Mouse (Mus musculus) adrenal gland, postnatal 10 days (tissue): ENCODE measurements around the gene Lamtor4. TPM values are rescaled to one million over a fixed set of nuclear protein-coding genes. Genes with fewer than 3 reads are reported as not detected.
"Not testable (repeated sequence)": the region's sequence is repeated elsewhere in the genome, so short reads cannot be mapped to it uniquely, and the experiment has no call there.

ENCODE experiments used
- DNase-seq: peaks from one replicate; pipeline ENCODE4 v3.0.0; 2021; ENCODE audit warnings: mixed read lengths
- long read RNA-seq, 2 experiments: library from polyadenylated mRNA; stranded (forward); transcript quantifications; one replicate each; pipeline ENCODE4 v2.0.0; 2021
- total RNA-seq, 2 experiments: library from RNA; stranded (reverse); gene quantifications; 2 replicates each; pipeline ENCODE4 v1.2.3; 2021

Lamtor4 gene
- 10 to 100 TPM; 67.1 to 74.8 TPM for total RNA-seq
- long read RNA-seq, experiment 1, transcript Lamtor4-202 (3 exons, 980 nt), result minor isoform, 18 of 66 reads
- long read RNA-seq, experiment 1, transcript Lamtor4-201 (4 exons, 877 nt), result major isoform, 42 of 66 reads
- long read RNA-seq, experiment 1, partial matches to known transcripts, result 4 of 66 reads
- long read RNA-seq, experiment 1, other reads (novel, unspliced or antisense), result 2 of 66 reads
- long read RNA-seq, experiment 2, transcript Lamtor4-201 (4 exons, 877 nt), result major isoform, 51 of 69 reads
- long read RNA-seq, experiment 2, transcript Lamtor4-202 (3 exons, 980 nt), result minor isoform, 15 of 69 reads
- long read RNA-seq, experiment 2, partial matches to known transcripts, result 3 of 69 reads
- long read RNA-seq, experiment 2, other reads (novel, unspliced or antisense), result 0 of 69 reads

DNA sequence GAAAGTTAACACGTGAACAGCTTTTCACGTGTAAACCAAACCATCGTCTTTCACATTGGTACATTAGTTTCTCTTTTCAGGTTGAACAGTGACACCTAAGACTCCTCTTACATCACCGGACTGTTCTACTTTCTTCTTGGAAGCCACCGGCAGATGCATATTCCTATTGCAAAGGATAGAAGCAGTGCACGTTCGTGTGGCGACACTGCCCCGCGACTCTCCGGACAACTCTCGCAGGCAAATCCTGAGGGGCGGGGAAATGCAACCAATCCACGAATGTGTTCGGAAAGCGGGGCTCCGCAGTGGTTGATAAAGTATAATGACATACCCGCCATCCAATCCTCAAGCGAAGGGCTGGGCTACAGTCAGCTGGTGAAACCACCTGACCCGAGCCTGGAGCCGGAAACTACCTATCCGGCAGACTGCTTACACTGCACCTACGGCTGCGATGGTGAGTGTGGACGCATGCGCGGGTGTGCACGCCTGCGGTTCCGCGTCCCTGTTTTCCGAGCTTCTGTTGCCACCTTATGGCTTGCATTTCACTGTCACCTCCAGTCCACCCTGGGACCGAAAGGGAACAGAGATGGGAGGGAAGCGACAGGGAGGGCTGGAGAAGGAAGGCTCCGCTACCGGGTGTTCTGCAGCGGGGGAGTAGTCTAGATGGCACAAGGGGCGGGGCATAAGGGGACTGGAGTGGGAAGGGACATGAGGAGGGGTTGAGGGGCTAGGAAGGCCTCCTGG lies at the start of gene Lamtor4:
Gene Lamtor4, plus strand, starts transcription at position 130 of the 741 bp plus-strand sequence.
- DNase-seq, result peak; percentile 94

DNA sequence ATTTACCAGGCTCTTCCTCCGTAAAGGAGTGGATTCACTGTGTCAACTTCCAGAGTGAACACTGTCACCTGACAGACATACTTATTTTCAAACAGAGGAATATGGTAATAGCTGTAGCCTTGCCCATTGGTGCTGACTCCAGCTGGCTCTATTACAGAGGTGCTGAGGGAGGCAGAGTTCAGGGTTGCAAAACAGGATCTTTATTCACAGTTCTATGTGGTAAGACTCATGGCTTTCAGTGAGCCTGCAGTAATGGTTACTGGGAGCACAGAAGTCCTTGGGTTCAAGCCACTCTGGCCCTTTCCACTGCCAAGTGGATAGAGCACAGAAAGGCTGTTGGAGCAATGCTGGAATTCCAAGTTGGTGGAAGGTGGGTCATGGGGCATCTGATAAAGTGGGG lies 48.0 kb upstream of the Lamtor4 start:
- peak; percentile 44 for DNase-seq

DNA sequence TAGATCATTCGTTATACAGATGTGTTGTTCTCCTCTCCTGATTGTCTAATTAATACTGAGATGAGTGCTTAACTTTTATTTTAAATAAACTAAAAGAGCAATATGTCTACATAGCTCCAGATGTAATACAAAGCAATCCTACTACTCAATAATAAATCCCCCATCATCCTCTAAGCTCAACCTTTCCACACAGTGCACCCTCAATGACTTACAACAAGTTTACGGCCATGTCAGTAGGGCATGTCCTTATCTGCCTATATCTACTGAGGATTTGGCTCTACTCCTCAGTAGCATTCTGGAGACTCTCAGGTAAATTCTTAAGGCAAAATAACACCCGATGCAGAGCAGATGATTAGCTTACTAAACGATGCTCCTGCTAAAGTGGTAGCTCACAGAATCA lies 47.4 kb upstream of the Lamtor4 start:
- no peak for DNase-seq

DNA sequence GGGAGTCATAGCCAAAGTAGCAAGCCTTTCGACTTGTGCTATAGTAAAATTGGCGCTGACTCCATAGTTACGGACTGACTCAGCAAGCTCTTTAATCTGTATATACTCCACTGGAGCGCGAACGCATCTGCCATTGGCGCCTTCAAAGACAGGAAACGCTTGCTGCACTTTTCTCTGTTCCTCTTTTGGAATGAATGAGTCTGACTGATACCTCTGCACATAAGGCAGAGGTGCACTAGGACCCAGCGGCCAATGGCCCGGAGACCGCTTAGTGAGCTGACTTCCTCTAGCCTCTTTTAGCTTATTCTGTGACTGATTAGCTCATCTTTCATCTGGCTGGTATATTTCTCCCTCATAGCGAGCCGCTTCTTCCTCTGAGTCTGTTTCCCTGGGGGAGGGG lies 38.6 kb upstream of the Lamtor4 start:
- not testable (repeated sequence) for DNase-seq

DNA sequence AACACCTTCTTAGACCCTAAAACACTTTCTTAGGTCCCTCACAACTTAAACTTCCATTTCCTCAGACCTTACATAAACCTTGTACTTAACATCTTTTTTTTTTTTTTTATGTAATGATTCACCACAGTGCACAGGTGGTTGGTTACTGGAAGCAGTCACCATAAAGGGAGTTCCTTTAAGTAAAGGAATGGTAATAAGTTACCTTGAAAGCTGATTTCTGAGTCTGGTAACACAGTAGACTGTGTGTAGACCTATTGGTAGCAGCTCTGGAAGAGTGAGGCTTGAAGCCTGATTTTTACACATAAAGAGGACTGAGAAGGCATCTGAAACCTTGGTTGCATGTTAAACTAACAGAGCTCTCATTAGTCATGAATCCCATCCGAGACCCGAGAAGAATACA lies 35.4 kb upstream of the Lamtor4 start:
- no peak for DNase-seq

DNA sequence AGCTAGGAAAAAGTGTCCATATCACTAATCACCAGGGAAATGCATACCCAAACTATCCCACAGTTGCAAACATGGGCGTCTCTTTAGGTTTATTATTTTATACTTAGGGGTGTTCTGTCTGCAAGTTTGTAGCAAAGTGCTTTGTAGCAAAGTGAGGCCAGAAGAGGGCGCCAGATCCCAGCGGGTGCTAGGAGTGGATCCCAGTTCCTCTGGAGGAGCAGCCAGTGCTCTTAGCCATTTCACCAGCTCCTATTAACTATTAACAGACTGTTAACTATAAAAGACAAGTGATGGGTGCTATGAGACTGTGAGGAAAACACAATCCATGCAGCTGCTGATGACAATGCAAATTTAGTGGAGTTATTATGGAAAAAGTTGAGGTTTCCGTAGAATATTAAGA lies 33.2 kb upstream of the Lamtor4 start:
- peak; percentile 96 for DNase-seq

DNA sequence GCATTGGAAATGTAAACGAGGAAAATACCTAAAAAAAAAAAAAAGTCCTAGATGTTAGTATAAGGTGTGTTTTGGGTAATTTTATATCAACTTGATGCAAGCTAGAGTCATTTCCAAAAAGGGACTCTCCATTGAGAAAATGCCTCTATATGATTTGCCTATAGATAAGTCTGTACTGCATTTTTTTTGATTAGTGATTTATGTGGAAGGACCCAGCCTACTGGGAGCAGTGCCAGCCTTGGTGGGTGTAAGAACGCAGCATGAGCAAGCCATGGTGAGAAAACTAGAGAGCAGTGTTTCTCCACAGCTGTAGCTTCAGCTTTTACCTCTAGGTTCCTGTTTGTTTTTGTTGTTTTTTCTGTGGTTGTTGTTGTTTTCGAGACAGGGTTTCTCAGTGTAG lies 32.0 kb upstream of the Lamtor4 start:
- no peak for DNase-seq

DNA sequence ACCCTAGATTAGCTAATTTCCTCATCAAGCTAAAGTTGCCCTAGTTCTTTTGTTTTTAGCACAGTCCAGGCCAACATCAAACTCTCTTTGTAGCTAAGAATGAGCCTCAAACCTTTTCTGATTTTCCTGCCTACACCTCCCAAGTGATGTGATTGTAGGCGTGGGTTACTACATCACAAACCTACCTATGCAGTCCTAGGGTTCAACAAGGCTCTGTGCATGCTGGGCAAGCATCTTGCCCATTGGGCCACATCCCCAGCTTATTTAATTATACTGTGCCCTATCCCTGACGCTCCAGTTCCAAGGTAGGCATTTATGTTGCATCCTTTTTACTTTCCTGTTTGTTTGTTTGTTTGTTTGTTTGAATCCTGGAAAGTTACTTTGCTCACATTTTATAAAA lies 29.6 kb upstream of the Lamtor4 start, which contains the start of gene Nxpe5:
Gene Nxpe5, plus strand, starts transcription at position 199 of the 400 bp plus-strand sequence.
- DNase-seq, result no peak

DNA sequence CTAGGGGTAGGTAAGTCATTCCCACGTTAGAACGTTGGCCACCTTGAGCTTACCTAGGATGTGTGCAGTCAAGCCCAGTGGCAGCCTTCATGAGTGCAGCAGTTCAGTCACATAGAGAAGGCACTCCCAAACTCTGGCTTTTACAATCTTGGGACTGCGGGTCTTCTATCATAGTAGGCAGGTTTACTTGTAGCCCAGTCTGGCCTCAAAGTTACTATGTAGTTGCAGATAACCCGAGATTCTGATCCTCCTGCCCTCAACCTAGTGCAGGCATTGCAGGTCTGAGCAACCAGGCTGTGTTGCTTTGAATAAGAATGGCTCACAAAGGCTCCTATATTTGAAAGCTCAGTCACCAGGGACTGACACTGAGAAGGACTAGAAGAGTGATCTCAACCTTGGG lies 28.8 kb upstream of the Lamtor4 start:
- DNase-seq, result no peak

DNA sequence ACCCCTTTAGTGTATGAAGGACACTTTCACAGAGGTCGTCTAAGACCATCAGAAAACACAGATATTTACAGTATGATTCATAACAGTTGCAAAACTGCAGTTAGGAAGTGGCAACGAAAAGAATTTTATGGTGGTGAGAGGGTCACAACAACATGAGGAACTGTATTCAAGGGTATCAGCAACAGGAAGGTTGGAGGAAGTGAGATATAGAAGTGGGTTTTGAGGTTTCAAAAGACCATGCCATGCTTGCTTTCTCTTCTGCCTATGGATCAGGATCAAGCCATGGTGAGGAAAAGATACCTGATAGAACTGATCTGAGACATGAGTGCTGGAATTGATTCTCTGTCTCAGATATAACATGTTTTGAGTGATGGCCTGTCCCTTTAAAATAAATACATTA lies 27.9 kb upstream of the Lamtor4 start:
- DNase-seq, result no peak

DNA sequence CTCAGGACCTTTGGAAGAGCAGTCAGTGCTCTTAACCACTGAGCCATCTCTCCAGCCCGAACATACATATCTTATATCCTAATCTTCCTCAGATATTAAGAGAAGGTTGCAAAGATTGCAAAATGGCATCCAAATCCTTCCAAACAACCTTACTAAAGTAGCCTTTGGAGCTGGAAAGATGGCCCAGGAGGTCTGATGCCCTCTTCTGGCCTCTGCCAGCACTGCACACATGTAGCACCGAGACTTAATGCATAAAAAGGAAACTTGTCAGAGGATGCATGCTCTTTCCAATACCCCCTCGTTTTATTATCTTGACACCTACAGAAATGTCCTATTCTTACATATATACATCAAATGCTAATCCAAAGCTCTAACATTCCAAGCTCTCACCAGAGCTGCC lies 27.3 kb upstream of the Lamtor4 start:
- peak; percentile 62 for DNase-seq

DNA sequence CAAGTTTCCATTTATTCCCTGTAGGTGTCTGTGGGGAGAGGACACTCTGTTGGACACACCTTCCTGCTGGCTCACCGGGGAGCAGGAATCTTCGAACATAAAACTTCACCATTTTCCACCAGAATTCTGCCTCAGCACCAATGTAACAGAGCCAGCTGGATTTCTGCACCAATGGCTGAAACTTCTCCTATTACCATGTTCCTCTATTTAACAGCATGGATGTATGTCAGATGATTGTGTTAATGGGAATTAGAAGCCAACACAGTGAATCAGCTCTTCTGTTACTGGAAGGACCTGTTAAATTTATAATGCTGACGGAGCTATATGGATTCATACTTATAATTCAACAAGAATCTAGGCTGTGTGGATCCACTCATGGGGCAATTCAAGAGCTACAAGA lies 25.8 kb upstream of the Lamtor4 start:
- DNase-seq, result no peak

DNA sequence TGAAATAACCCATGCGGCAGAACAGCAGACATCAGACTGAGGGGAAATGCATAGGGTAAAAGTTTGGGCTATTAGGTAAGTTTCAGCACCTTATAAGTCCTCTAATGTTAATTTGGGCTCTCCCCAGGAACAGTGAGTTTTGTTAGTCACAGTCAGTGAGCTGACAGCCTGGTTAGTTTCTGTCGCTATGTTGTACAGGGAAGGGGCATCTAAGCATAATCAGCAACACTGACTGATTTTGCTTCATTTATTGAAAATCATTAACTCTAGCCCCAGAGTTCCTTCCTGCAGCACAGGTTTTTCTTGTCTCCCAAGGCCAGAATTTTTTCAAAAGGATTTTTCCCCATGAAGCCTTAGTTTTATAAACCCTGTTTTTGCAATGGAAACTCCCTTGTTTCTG lies 21.5 kb upstream of the Lamtor4 start:
- no peak for DNase-seq

DNA sequence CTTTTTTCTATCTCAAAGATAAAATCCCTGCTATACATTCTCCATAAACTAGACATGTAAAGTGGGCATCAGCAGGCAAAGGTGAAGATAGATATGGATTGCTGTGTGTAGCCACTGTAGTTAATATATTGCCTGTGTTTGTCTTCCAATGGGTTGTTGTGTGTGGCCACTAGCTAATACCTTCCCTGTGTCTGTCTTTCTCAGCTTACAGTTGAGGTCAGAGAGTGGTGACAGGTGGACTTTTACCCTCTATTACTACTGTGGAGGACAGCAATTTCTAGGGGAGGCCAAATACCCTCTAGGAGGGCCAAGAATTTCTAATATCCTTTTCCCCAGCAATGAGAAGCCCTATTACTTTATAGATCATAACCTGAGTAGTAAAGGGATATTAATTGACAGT lies 21.1 kb upstream of the Lamtor4 start:
- no peak for DNase-seq

DNA sequence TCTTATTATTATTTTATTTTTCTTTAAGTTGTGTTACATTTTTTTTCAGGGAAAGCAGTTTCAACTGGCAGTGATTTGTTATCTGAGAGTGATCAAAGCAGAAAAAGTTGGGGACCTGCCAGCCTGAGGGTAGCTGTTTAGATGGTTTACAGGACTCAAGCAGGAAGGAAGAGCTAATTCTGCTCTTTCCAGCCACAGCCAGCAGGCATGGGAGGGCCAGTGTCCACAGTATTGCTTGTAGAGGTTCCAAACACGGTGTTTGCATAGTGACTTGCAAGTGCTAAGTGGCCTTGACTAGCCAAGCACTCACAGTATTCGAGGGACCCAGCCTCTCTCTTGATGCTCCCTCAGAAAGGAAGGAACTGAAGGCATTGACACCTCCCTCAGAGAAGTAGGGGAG lies 13.8 kb upstream of the Lamtor4 start:
- DNase-seq, result peak; percentile 57

DNA sequence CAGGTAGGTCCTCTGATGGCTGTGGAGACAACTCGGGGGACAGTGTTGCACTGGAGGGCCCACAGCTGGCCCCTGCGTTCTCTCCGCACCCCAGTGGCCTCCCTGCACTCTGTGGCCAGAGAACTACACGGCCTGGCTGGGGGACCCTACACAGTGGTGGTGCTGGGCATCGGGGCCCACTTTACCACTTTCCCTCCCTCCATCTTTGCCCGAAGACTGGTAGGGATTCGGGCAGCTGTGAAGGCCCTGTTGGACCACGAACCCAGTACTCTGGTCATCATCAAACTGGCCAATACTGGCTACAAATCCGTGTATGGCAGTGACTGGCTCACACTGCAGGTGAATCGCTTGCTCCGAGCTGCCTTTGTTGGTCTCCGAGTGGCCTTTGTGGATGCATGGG lies 4.1 kb upstream of the Lamtor4 start:
- DNase-seq, result no peak

DNA sequence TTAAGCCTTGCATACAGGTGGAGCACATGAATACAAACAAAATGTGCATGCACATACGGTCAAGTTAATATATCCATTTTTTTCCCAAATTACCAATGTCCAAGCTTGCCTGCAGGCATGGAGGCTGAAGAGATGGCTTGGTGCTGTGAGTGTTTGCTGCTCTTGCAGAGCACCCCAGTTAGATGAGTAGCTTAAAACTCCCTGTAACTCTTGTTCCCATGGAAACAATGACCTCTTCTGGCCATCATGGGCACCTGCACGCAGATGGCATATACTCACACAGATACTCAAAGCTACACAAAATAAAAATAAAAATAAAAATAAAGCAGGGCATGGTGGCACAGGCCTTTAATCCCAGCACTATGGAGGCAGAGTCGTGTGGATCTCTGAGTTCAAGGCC lies 2.2 kb upstream of the Lamtor4 start:
- no peak for DNase-seq

DNA sequence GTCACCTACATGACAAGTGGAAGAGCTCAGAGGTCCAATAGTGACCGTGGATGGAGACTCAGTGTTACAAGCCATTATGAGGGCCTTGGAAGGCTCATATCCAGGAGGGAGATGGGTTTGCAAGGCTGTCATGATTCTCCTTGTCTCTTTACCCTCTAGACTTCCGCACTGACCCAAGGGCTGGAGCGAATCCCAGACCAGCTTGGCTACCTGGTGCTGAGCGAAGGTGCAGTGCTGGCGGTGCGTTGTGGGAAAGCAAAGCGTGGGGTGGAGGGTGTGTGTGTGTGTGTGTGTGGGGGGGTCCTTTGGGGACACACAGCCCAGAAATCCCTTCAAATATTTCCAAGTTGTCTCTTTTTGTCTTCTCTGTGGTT lies 799 bp downstream of the Lamtor4 start:
- no peak for DNase-seq

DNA sequence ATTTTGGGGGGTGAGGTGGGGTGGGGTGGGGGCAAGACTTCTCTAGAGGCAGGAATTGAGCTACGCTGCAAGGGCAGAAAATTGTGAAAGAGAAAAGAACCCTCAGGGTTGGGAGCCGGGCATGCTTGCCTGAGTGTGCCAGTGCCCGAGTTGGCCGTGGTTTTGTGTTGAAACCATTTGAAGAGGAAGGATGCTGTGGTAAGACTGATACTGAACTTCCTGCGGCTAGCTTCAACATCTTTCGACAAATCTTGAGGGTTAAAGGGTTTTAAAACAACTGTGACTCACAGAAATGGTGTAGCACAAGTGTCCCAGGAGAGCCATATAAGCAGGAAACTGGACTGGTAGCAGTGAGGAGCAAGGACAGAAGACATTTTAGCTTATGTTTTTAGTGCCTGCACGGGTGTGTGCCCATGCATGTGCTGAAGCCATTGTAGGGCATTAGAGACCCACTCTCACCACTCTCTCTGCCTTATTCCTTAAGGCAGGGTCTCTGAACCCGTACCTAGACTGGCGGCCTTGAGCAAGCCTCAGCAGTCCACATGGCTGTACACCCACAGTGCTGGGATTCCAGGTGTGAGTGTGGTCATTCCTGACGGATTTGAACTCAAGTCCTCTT lies 1.8 kb downstream of the Lamtor4 start:
- DNase-seq, result no peak

DNA sequence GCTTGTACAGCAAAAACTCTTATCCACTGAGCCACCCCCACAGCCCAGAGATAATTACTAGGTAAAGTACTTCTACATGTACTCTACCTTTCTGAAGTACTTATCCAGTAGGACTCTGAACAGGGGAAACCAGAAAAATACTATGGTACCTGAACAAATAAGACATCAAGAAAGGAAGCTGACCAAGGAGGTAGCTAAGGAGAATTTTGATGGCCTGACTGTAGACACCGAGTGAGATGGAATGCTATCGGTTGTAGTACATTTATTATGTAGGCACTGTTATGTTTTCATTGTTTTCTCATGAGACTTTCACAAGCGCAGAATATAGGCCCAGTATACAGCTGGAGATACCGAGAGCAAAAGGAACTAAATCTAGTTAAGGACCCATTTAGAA lies 2.3 kb downstream of the Lamtor4 start:
- DNase-seq, result no peak

DNA sequence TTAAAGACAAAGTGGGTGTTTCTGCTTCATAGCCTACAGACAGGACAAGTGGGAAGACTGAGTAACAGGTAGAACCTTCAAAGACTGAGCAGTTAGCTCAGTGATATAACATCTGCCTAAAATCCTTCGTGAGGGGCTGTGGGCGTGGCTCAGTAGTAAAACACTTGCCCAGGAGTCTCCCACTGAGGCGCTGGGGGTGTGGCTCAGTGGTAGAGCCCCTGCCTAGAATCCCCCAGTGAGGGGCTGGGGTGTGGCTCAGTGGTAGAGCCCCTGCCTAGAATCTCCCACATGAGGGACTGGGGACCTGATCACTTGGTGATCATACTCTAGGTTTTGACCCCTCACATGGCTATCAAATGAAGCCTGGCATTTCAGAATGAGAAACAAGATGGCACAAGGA lies 2.8 kb downstream of the Lamtor4 start:
- DNase-seq, result no peak

DNA sequence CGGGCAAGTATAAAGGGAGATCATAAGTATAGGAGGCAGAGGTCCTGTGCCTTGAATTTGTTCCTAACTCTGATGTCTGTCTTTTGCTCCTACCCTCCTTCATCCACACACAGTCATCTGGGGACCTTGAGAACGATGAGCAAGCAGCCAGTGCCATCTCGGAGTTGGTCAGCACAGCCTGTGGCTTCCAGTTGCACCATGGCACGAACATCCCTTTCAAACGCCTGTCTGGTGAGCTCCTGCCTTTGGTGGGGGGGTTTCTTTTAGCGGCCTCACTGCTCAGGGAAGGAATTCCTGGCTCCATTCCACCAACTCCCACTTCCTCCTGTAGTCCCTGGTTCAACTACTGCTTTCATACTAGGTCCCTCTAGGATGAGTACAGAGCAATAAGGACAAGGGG lies 3.3 kb downstream of the Lamtor4 start:
- DNase-seq, result peak; percentile 36

DNA sequence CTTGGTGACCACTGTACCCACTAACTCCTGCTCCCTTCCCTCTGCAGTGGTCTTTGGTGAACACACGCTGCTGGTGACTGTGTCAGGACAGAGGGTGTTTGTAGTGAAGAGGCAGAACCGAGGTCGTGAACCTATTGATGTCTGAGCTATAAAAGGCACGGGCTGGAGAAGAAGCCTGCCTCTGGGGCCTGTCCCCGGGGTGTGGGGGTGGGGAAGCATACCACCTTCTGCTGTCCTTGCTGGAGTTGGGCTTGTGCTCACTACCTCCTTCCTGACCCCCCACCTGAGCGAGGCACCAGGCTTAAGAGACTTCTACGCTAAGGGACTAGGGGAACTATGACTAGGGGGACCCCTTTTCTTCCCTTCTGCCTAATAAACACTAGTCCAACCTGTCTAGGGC lies 3.7 kb downstream of the Lamtor4 start:
- no peak for DNase-seq
